Mouse (Mus musculus) liver, embryonic 16.5 days (tissue): ENCODE measurements around the gene Ube2n. TPM values are rescaled to one million over a fixed set of nuclear protein-coding genes. Genes with fewer than 3 reads are reported as not detected.

Experiments
- ATAC-seq: fragments of 200-750 bp; cut with Nextera tagmentation; 2 replicates; pipeline ENCODE4 v1.8.0; 2017; ENCODE audit warnings: low read depth, mild to moderate bottlenecking, moderate number of reproducible peaks, moderate library complexity
- H3K27ac ChIP-seq: fragments of 300-500 bp; sonication (generic); 2 replicates; pipeline ENCODE4 v1.5.1; 2014; ENCODE audit warnings: mild to moderate bottlenecking, low read length
- H3K27me3 ChIP-seq: fragments of 300-500 bp; sonication (generic); 2 replicates; pipeline ENCODE4 v1.6.1; 2014; ENCODE audit warnings: low read depth, low read length, mixed read lengths; ENCODE audit not compliant: control insufficient read depth, insufficient read depth
- H3K36me3 ChIP-seq: fragments of 300-500 bp; sonication (generic); 2 replicates; pipeline ENCODE4 v1.6.1; 2014; ENCODE audit warnings: mild to moderate bottlenecking; ENCODE audit not compliant: control insufficient read depth, insufficient read depth
- H3K4me1 ChIP-seq: fragments of 300-500 bp; sonication (generic); 2 replicates; pipeline ENCODE4 v1.6.1; 2014; ENCODE audit warnings: low read depth, low read length, mixed read lengths; ENCODE audit not compliant: control insufficient read depth
- H3K4me2 ChIP-seq: fragments of 300-500 bp; sonication (generic); 2 replicates; pipeline ENCODE4 v1.6.1; 2014; ENCODE audit warnings: low read depth, low read length, mixed read lengths
- H3K4me3 ChIP-seq: fragments of 300-500 bp; sonication (generic); 2 replicates; pipeline ENCODE4 v1.5.1; 2014; ENCODE audit warnings: low read depth, mild to moderate bottlenecking, low read length
- H3K9ac ChIP-seq: fragments of 300-500 bp; sonication (generic); 2 replicates; pipeline ENCODE4 v1.6.1; 2014; ENCODE audit warnings: low read depth, low read length
- H3K9me3 ChIP-seq: fragments of 300-500 bp; sonication (generic); replicated peaks from 2 replicates; pipeline ENCODE4 v1.6.1; 2016; ENCODE audit warnings: low read length; ENCODE audit not compliant: control insufficient read depth
- WGBS: fragments of 180-500 bp; shearing (Covaris S2); extraction: QIAGEN DNeasy Blood & Tissue Kit; methylation state at CpG from one replicate; pipeline ENCODE4 v1.1.7; 2014; ENCODE audit not compliant: insufficient replicate concordance; 5-methylcytosine and 5-hydroxymethylcytosine counted together
- polyA plus RNA-seq: library from polyadenylated mRNA; unstranded; fragments of >200 nt; fragmentation: Nextera tagmentation; extraction: Ambion mirVana; gene quantifications from 2 replicates; pipeline ENCODE4 v1.2.1, GENCODE M21; 2015

Gene Ube2n
- polyA plus RNA-seq, 1 experiment from 2014 or later = 103 TPM

GRCm38 (mm10) chr10:95566786-95567185 is 51.8 kb downstream of the Ube2n start:
- no peaks in the 10 kb centered on the region for H3K36me3 ChIP-seq
- no peaks in the 10 kb centered on the region for H3K9me3 ChIP-seq
- no peak for ATAC-seq
- peak overlapping the region; percentile 6; the same call in 1 of the 2 replicates for H3K27ac ChIP-seq
- H3K27me3 ChIP-seq = no peaks in the 10 kb centered on the region
- no peak overlapping the region for H3K4me3 ChIP-seq
- H3K9ac ChIP-seq = no peak overlapping the region
- no peak overlapping the region for H3K4me2 ChIP-seq
- H3K4me1 ChIP-seq = peaks cover 40% of the 10 kb centered on the region
- WGBS = 76% methylated on average over 3 of the region's 3 CpGs

GRCm38 (mm10) chr10:95567550-95567949 is 52.6 kb downstream of the Ube2n start:
- Histone ChIP-seq H3K9me3 (no peaks in the 10 kb centered on the region), H3K4me1 (peaks cover 40% of the 10 kb centered on the region), H3K4me2 (no peak overlapping the region), H3K27ac (0 out of 2 replicates have a peak overlapping the region, but pooled peaks have one; percentile 6), H3K4me3 (no peak overlapping the region), H3K9ac (no peak overlapping the region), H3K27me3 (no peaks in the 10 kb centered on the region), H3K36me3 (no peaks in the 10 kb centered on the region)
- no peak for ATAC-seq
- 82% methylated on average over 5 of the region's 5 CpGs for WGBS

- no peaks in the 10 kb centered on the region for H3K9me3 ChIP-seq
- H3K4me2 ChIP-seq = peak overlapping the region; percentile 61
- peak overlapping the region; percentile 89 for H3K27ac ChIP-seq
- peaks cover 40% of the 10 kb centered on the region for H3K4me1 ChIP-seq
- 92% methylated on average over 6 of the region's 6 CpGs for WGBS
- no peaks in the 10 kb centered on the region for H3K36me3 ChIP-seq
- H3K4me3 ChIP-seq = no peak overlapping the region
- no peak for ATAC-seq
- H3K27me3 ChIP-seq = no peaks in the 10 kb centered on the region
- H3K9ac ChIP-seq = peak overlapping the region; percentile 5; the same call in 1 of the 2 replicates
Measured at GRCm38 (mm10) chr10:95568016-95568415, 53.1 kb downstream of the Ube2n start.

- H3K9ac ChIP-seq = peak overlapping the region; percentile 37
- 16% methylated on average over 2 of the region's 2 CpGs for WGBS
- no peaks in the 10 kb centered on the region for H3K27me3 ChIP-seq
- H3K4me3 ChIP-seq = no peak overlapping the region
- H3K36me3 ChIP-seq = no peaks in the 10 kb centered on the region
- peak overlapping the region; percentile 50 for H3K4me2 ChIP-seq
- no peaks in the 10 kb centered on the region for H3K9me3 ChIP-seq
- peaks cover 38% of the 10 kb centered on the region for H3K4me1 ChIP-seq
- peak overlapping the region; percentile 92 for H3K27ac ChIP-seq
- ATAC-seq = peak; percentile 99
Measured at GRCm38 (mm10) chr10:95569441-95569840, 54.5 kb downstream of the Ube2n start.

- Histone ChIP-seq H3K36me3 (no peaks in the 10 kb centered on the region), H3K27ac (no peak overlapping the region), H3K9ac (no peak overlapping the region), H3K9me3 (no peaks in the 10 kb centered on the region), H3K4me1 (peaks cover 3% of the 10 kb centered on the region), H3K27me3 (no peaks in the 10 kb centered on the region), H3K4me2 (no peak overlapping the region), H3K4me3 (no peak overlapping the region)
- no peak for ATAC-seq
- 18% methylated on average over 4 of the region's 4 CpGs for WGBS
Measured at GRCm38 (mm10) chr10:95574994-95575393, 60.0 kb downstream of the Ube2n start.

- Histone ChIP-seq H3K4me2 (no peak overlapping the region), H3K9ac (no peak overlapping the region), H3K4me1 (no peaks in the 10 kb centered on the region; the same call in none of the 2 replicates), H3K27ac (no peak overlapping the region), H3K36me3 (no peaks in the 10 kb centered on the region), H3K9me3 (no peaks in the 10 kb centered on the region), H3K27me3 (no peaks in the 10 kb centered on the region), H3K4me3 (no peak overlapping the region)
- no peak for ATAC-seq
- WGBS = 64% methylated on average over 10 of the region's 10 CpGs
Measured at GRCm38 (mm10) chr10:95575839-95576380, 61.0 kb downstream of the Ube2n start.

- no peak for ATAC-seq
- WGBS = 40% methylated on average over 14 of the region's 14 CpGs
- Histone ChIP-seq H3K36me3 (no peaks in the 10 kb centered on the region), H3K4me1 (no peaks in the 10 kb centered on the region; the same call in none of the 2 replicates), H3K27ac (no peak overlapping the region), H3K9ac (no peak overlapping the region), H3K9me3 (no peaks in the 10 kb centered on the region), H3K4me3 (no peak overlapping the region), H3K27me3 (no peaks in the 10 kb centered on the region), H3K4me2 (no peak overlapping the region)
Measured at GRCm38 (mm10) chr10:95576876-95577566, 62.1 kb downstream of the Ube2n start.

GRCm38 (mm10) chr10:95577567-95577950 is 62.6 kb downstream of the Ube2n start:
- Histone ChIP-seq H3K27ac (0 out of 2 replicates have a peak overlapping the region, but pooled peaks have one; percentile 9), H3K4me2 (no peak overlapping the region), H3K9ac (no peak overlapping the region), H3K9me3 (no peaks in the 10 kb centered on the region), H3K4me3 (no peak overlapping the region), H3K36me3 (no peaks in the 10 kb centered on the region), H3K4me1 (no peaks in the 10 kb centered on the region; the same call in none of the 2 replicates), H3K27me3 (no peaks in the 10 kb centered on the region)
- WGBS = 47% methylated on average over 4 of the region's 4 CpGs
- ATAC-seq = no peak

GRCm38 (mm10) chr10:95585554-95585953 is 70.6 kb downstream of the Ube2n start:
- no peaks in the 10 kb centered on the region for H3K36me3 ChIP-seq
- H3K4me1 ChIP-seq = no peaks in the 10 kb centered on the region
- H3K4me3 ChIP-seq = no peak overlapping the region
- no peak overlapping the region for H3K27ac ChIP-seq
- no peaks in the 10 kb centered on the region; the same call in 1 of the 2 replicates for H3K9me3 ChIP-seq
- no peaks in the 10 kb centered on the region for H3K27me3 ChIP-seq
- ATAC-seq = no peak
- H3K4me2 ChIP-seq = no peak overlapping the region
- no peak overlapping the region for H3K9ac ChIP-seq
- WGBS = 74% methylated on average over 6 of the region's 6 CpGs
